7 mouse cellular contexts compared by ENCODE assay signal in the genomic region with DNA sequence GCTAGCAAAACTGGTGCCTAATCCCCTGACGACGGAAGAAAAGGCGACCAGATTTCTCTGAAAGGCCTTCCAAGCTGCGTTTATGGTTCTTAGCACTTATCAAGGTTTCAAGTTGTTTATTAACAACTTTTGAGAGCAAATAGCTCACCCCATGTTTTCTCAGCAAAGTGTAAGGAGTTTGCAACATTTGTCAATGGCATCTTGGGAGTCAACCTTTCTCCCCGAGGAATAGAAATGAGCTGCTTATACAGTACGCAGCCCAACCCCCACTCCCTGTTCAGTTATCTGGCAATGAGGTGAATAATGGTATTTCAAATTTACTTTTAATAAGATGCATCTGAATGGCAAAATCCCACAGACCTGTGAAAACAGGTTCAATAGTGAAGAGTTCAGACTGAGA. TPM values are rescaled to one million over a fixed set of nuclear protein-coding genes. Genes with fewer than 3 reads are reported as not detected.
DNase-seq lines count a peak whose midpoint lies in the region; ATAC-seq lines count a peak whose summit lies in the region.

No protein-coding gene starts in this region.

- H3K36me3 ChIP-seq in lung, embryonic 15.5 days = no peaks in the 10 kb centered on the region
- H3K36me3 ChIP-seq in embryonic facial prominence, embryonic 13.5 days = no peaks in the 10 kb centered on the region
- H3K36me3 ChIP-seq in limb, embryonic 11.5 days (ENCODE audit: control insufficient read depth, insufficient read depth, low read length) = no peaks in the 10 kb centered on the region
- no peaks in the 10 kb centered on the region for H3K36me3 ChIP-seq in neural tube, embryonic 14.5 days (ENCODE audit: control insufficient read depth, insufficient read depth, low read length)

- peaks cover 11% of the 10 kb centered on the region; the same call in 1 of the 2 replicates for H3K4me1 ChIP-seq in lung, embryonic 15.5 days
- 0 out of 2 replicates have a peak, but pooled peaks cover 6% of the 10 kb centered on the region for H3K4me1 ChIP-seq in embryonic facial prominence, embryonic 13.5 days
- H3K4me1 ChIP-seq in limb, embryonic 11.5 days (ENCODE audit: control insufficient read depth, insufficient read depth, low read length) = no peaks in the 10 kb centered on the region; the same call in 1 of the 2 replicates
- peaks cover 4% of the 10 kb centered on the region; the same call in 1 of the 2 replicates for H3K4me1 ChIP-seq in neural tube, embryonic 14.5 days (ENCODE audit: control insufficient read depth, insufficient read depth, low read length)

- H3K4me2 ChIP-seq in lung, embryonic 15.5 days = peak overlapping the region; percentile 83
- H3K4me2 ChIP-seq in embryonic facial prominence, embryonic 13.5 days = peak overlapping the region; percentile 76
- H3K4me2 ChIP-seq in limb, embryonic 11.5 days (ENCODE audit: low read depth, severe bottlenecking) = peak overlapping the region; percentile 52
- H3K4me2 ChIP-seq in neural tube, embryonic 14.5 days (ENCODE audit: low read depth, low read length) = peak overlapping the region; percentile 78

- DNase-seq in lung, postnatal 4 days = no peak
- DNase-seq in ZHBTc4 (ENCODE audit: low read depth, low spot score) = peak; percentile 55
- DNase-seq in limb, embryonic 11.5 days (ENCODE audit: low spot score) = no peak
- DNase-seq in adrenal gland, adult (ENCODE audit: inconsistent age in 2 of 2, low spot score in 1 of 2) = no peak

- peak overlapping the region; percentile 83 for H3K4me3 ChIP-seq in lung, embryonic 15.5 days
- H3K4me3 ChIP-seq in embryonic facial prominence, embryonic 13.5 days = peak overlapping the region; percentile 91
- H3K4me3 ChIP-seq in limb, embryonic 11.5 days (ENCODE audit: low read depth, low read length) = peak overlapping the region; percentile 94
- H3K4me3 ChIP-seq in neural tube, embryonic 14.5 days (ENCODE audit: low read depth, low read length) = peak overlapping the region; percentile 99

- no peaks in the 10 kb centered on the region for H3K9me3 ChIP-seq in lung, embryonic 15.5 days
- no peaks in the 10 kb centered on the region for H3K9me3 ChIP-seq in embryonic facial prominence, embryonic 13.5 days
- no peaks in the 10 kb centered on the region for H3K9me3 ChIP-seq in limb, embryonic 11.5 days (ENCODE audit: control insufficient read depth, low read length)
- H3K9me3 ChIP-seq in neural tube, embryonic 14.5 days (ENCODE audit: control insufficient read depth, low read length) = no peaks in the 10 kb centered on the region

- H3K27me3 ChIP-seq in lung, embryonic 15.5 days = no peaks in the 10 kb centered on the region
- H3K27me3 ChIP-seq in embryonic facial prominence, embryonic 13.5 days = no peaks in the 10 kb centered on the region
- no peaks in the 10 kb centered on the region for H3K27me3 ChIP-seq in limb, embryonic 11.5 days (ENCODE audit: control insufficient read depth, insufficient read depth, low read length)
- no peaks in the 10 kb centered on the region for H3K27me3 ChIP-seq in neural tube, embryonic 14.5 days (ENCODE audit: control insufficient read depth, insufficient read depth, low read length)

- ATAC-seq in lung, embryonic 15.5 days (ENCODE audit: borderline replicate concordance, extremely low read depth, low FRiP score, low TSS enrichment) = no peak
- ATAC-seq in embryonic facial prominence, embryonic 13.5 days (ENCODE audit: insufficient number of reproducible peaks, insufficient read depth, low FRiP score, low TSS enrichment, low read depth) = no peak
- ATAC-seq in limb, embryonic 11.5 days (ENCODE audit: insufficient number of reproducible peaks, low FRiP score, low TSS enrichment, low read depth) = no peak
- no peak for ATAC-seq in neural tube, embryonic 14.5 days (ENCODE audit: low read depth)

- peak overlapping the region; percentile 98 for H3K9ac ChIP-seq in lung, embryonic 15.5 days
- H3K9ac ChIP-seq in embryonic facial prominence, embryonic 13.5 days = peak overlapping the region; percentile 100
- peak overlapping the region; percentile 99 for H3K9ac ChIP-seq in limb, embryonic 11.5 days (ENCODE audit: low read length)
- peak overlapping the region; percentile 96 for H3K9ac ChIP-seq in neural tube, embryonic 14.5 days (replicated peaks; ENCODE audit: low read depth, low read length)

- H3K27ac ChIP-seq in lung, embryonic 15.5 days = peak overlapping the region; percentile 98
- H3K27ac ChIP-seq in embryonic facial prominence, embryonic 13.5 days = peak overlapping the region; percentile 99
- peak overlapping the region; percentile 98 for H3K27ac ChIP-seq in limb, embryonic 11.5 days (replicated peaks; ENCODE audit: low read depth, low read length)
- H3K27ac ChIP-seq in neural tube, embryonic 14.5 days (ENCODE audit: low read depth, low read length) = peak overlapping the region; percentile 99

- WGBS in lung, embryonic 15.5 days = under 1% methylated on average over 6 of the region's 6 CpGs
- 2% methylated on average over 6 of the region's 6 CpGs for WGBS in embryonic facial prominence, embryonic 13.5 days
- whole genome bisulfite sequencing in limb, embryonic 11.5 days = 5% methylated on average over 6 of the region's 6 CpGs
- WGBS in neural tube, embryonic 14.5 days = 5% methylated on average over 6 of the region's 6 CpGs

RNA-seq across cellular contexts. Expression of a gene that starts 0.6 kb away (rescaled TPM):
- polyA plus RNA-seq in lung, embryonic 15.5 days (2015; fragmentation: Nextera tagmentation; extraction: Ambion mirVana) = 99.6 and 106 TPM in 2 replicates
- polyA plus RNA-seq in embryonic facial prominence, embryonic 13.5 days (2015; fragmentation: Nextera tagmentation; extraction: Ambion mirVana) = 151 and 152 TPM in 2 replicates
- 172 and 179 TPM in 2 replicates for polyA plus RNA-seq in limb, embryonic 11.5 days (2014; fragmentation: Nextera tagmentation; extraction: Ambion mirVana)
- 56.8 and 64.2 TPM in 2 replicates for polyA plus RNA-seq in neural tube, embryonic 14.5 days (2014; fragmentation: Nextera tagmentation; extraction: Ambion mirVana)
